Mouse (Mus musculus) heart, adult 18-20 months (tissue): ENCODE measurements around the gene Tcf7l2. TPM values are rescaled to one million over a fixed set of nuclear protein-coding genes. Genes with fewer than 3 reads are reported as not detected.
A peak's percentile ranks its signal among the peaks of the same experiment; 100 is the strongest.

Source experiments
- DNase-seq, 2 experiments: peaks; one replicate each; pipeline ENCODE4 v3.0.0; 2021 to 2022; ENCODE audit warnings: mixed read lengths in 1 of 2
- total RNA-seq, 2 experiments: library from RNA; stranded (reverse); gene quantifications; 2 replicates each; pipeline ENCODE4 v1.2.3; 2021

Gene Tcf7l2
- total RNA-seq, 2 experiments from 2014 or later = 11.9 to 13.2 TPM

DNA sequence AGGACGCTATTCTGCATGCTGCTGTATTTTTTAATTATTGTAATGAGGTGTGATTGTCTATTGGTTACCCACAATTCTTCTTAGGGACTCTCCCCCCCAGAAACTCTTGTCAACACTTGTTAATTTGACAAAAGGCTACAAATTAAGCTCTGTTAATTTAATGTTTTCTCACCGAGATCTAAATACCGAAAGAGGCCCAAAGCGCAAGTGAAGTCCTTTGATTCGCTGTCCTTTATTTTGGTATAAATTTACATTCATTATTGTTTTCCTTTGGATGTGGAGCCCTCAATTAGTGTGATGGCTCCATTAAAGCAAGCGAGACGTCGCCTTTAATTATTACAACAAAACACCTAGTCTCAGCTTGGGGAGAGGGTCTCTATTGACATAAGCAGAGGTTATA, 170.3 kb downstream of the Tcf7l2 start:
- no peak for DNase-seq

GRCm38 (mm10) chr19:55912813-55913212, 171.2 kb downstream of the Tcf7l2 start:
- no peak for DNase-seq

DNA sequence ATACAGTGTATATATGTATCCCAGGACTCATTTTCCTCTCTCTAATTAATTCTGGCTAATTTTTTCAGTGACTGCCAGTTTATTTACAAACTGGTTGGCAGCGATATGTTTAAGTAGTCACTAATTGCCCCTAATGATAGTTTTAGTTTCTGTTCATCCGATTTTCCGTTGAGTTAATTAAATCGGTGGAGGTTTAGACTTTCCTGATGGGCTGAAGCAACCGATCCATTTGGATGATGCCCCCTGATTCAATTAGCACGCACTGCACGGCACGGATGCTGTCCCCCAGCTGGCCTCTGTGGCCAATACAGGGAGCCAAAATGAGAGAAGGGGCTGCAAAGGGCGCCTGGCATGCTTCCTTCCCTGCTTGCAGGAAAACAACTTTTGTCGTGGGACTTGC, 172.0 kb downstream of the Tcf7l2 start:
- DNase-seq = no peak

GRCm38 (mm10) chr19:55914614-55915211, 173.1 kb downstream of the Tcf7l2 start:
- DNase-seq = no peak

DNA sequence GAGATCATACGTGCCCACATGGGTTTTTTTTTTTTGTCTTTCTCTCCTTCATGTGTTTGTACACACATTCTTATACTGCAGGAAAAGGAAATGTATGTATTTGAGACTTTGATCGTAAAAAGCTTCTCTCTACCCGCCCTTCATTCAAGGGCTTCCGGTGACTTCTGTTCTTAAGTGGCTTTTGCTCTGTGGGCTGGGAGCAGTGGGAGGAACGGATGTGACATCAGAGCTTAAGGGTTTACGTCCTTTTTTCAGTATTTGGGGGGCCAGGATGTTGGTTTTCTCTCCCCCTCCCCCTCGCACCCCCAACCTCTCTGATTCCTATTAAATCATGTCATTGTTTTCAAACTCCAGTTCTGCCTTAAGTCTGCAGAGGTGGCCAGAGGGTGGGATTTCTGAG, 173.9 kb downstream of the Tcf7l2 start:
- DNase-seq = no peak

GRCm38 (mm10) chr19:55916211-55916610, 174.6 kb downstream of the Tcf7l2 start:
- no peak for DNase-seq

GRCm38 (mm10) chr19:55923789-55924426, 182.3 kb downstream of the Tcf7l2 start:
- no peak for DNase-seq

DNA sequence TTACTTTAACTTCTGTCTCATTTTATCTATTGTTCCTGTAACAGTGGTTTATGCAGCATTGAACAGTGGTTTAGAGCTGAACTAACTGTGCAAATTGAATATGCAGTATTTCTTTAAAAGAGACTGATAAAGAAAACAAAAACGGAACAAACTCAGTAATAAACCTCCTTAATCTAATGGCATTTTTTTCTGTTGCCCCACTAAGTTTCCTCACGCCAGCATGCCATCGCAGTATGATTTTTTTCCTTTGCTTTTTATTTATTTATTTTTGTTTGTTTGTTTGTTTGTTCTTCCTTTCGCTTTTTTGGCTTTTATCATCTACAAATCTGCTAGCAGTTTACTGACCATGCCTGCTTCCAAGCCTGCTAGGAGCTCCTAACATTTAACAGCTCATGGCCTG, 183.2 kb downstream of the Tcf7l2 start:
- DNase-seq = no peak

- DNase-seq = peak; percentile 35 to 53
These were observed 183.8 kb downstream of the Tcf7l2 start for GRCm38 (mm10) chr19:55925425-55925803.

DNA sequence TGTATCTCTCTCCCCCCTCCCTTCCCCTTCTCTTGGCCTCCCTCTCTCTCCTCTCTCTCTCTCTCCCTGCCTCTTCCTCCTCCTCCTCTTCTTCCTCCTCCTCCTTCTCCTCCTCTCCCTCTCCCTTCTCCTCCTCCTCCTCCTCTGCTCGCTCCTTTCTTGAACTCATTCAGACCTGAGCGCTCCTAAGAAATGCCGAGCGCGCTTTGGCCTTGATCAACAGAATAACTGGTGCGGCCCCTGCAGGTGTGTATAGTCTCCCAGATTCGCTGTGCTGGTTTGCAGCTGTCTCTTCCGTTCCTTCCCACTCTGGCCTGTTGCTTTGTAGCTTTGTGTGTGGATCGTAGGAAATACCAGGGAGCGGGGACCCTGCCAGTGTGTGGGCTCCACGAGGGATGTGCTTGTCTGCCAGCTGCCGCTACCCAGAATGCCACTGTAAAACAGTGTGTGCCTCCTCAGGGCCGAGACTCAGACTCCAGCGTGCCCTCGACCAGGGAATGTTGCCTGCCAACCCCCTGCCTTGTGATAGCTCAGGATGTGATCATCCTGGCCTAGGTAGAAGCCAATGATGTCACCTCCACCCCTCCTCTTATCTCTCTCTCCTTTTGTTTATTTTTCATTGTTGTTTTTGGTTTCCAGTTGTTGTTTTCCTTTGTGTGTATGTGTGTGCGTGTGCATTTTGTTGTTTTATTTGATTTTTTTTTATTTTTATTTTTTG, 184.3 kb downstream of the Tcf7l2 start:
- no peak for DNase-seq

DNA sequence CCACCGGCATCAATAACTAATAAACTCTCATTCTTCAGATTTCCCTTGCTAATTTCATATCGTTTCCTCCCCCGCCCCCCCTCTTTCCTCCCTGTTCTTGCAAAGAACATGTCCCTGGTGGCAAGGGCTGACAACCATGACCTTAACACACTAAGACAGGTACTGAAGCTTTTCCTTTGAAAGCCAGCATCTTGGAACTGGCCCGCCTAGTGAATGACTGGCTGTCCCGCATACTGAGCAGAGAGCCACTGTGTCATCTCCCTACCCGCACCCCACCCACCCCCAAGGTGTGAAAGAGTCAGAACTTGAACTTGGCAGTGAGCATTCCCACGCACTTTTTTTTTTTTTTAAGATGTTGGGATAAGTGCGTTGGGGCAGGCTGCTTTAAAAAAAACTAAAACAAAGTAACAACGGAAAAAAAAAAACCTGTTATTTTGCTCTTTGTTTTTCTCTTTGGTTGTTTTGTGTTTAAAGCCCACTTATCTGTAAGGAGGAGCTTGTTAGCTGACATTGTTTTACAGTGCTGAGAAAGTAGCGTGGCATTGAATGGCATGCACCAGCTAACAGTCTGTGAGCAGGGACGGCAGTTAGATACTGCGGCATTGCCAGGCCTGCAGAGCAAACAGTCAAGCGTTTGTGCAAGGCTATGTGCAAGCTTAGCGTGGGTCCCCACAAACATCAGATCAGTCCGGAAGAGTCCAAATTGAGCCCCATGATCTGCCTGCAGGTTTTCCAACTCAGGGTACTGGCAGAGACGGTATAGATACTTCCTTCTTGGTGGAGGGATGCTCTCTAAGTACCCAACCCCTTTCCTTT, 185.4 kb downstream of the Tcf7l2 start:
- DNase-seq = no peak

GRCm38 (mm10) chr19:55927674-55928061, 186.0 kb downstream of the Tcf7l2 start:
- DNase-seq = no peak

GRCm38 (mm10) chr19:55928674-55929073, 187.1 kb downstream of the Tcf7l2 start:
- no peak for DNase-seq

- DNase-seq = no peak
These were observed 190.0 kb downstream of the Tcf7l2 start for GRCm38 (mm10) chr19:55931642-55932041.

DNA sequence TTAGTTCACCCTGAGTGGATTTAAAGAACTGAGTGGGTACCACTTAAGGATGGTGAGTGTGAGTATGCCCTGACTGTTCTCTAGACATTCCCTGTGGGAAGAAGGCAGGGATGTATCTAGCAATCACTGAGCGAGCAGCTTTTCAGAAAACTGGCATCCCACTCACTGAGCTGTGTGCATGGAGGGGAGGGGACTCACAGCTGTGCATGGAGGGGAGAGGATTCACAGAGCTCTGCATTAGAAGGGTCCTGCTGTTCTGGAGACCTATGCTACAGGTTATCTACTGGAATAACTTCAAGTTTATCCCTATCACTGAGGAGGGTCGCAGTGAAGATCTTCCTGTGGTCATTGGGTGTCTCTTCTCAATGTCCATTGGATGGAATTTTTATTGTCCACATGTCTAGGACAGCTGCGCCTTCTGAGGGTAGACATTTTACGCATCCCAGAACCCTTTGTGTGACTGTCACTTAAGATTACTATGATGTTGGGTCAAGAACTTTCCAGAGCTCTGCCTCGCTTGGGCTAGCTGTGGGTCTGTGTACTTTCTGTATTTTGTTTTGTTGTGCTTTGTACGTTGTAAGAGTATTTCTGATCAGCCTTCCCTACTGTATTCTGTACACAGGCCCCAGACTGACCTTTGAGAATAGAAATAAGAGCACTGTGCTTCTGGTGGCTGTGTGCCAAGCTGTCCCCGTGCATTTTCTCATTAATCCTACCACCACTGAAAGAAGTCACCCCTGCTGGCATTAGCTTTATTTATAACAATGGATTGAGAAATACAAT, 192.5 kb downstream of the Tcf7l2 start:
- DNase-seq = no peak

DNA sequence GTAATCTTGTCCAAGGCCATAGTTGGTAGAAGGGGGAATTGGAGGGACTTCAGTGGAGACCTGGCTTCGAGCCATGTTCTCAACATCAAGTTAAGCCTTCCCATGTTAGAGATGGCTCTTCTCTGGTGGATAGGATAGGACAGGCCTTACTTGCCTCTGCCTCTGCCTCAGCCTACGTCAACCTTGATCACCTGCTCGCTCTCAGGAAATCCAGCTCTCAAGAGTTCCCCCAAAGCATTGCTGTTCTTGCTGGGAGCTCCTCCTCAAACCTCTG, 193.0 kb downstream of the Tcf7l2 start:
- DNase-seq = no peak

GRCm38 (mm10) chr19:55937026-55937425, 195.4 kb downstream of the Tcf7l2 start:
- no peak for DNase-seq

GRCm38 (mm10) chr19:55938254-55939046, 196.8 kb downstream of the Tcf7l2 start:
- DNase-seq = no peak

- DNase-seq = no peak
These were observed 197.5 kb downstream of the Tcf7l2 start for GRCm38 (mm10) chr19:55939090-55939489.

GRCm38 (mm10) chr19:55939719-55940118, 198.1 kb downstream of the Tcf7l2 start:
- DNase-seq = no peak

DNA sequence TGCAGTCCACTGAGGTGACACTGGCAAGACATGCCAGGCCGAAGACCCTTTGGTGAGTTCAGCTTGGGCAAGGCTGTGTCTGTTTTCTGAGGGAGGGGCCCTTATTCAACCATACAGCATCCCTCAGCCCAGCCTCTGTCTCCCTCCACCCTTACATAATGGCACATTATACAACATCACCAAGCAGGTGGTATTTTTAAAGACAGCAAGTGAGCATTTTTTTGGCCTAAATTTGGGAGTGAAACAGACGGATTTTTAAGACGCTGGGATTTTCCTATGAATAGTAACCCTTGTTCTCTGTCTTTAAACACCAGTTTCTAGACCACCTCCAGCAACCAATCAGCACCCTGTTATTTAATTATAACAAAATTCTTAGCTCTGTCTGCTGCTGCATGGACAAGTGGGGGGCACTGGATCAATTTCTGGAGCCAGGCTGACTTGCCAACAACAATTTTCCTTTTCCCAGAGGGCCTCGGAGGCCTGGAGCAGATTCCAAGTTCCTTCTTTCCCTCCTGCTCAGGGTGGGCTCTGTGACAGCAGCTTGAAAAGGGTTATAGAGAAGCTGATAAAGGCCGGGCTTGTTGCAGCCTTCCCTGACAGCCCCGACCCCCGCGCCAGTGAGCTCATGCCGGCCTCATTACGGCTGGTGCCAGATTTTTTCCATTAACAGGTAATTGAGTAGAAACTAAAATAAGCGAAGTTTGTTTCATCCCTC, 199.1 kb downstream of the Tcf7l2 start:
- peak in 1 of 2 experiments; percentile 17 for DNase-seq
